Mouse (Mus musculus): Measurements from ENCODE around the gene Snd1.

DNA sequence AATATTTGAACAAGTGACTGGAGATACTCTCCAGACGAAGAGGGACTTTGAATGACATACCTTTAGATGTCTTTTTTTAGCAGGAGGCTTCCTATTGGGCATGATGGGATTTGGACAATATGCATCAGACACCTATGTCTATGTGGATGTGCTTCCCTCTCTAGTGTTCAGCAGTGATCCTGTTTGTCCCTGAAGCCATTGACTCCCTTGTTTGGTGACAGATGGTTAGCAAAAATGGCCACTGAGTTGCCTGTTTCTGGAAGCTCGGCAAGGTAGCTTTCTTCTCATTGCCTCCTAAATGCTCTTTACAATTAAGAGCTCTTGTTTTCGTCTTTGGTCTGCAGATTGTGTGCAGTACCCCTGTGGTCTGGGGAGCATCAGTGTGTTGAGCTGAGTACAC is 158.7 kb downstream of the Snd1 start:
- no peak for TF ChIP-seq CTCF (IDR thresholded peaks at IDR 0.05; ENCODE audit: control insufficient read depth, insufficient read depth, insufficient read length)
- TF ChIP-seq MYOD1 (IDR thresholded peaks at IDR 0.05; ENCODE audit: control insufficient read depth, insufficient read length, low read depth), result no peak
- TF ChIP-seq CEBPB (IDR thresholded peaks at IDR 0.05; ENCODE audit: low read depth), result no peak
- TF ChIP-seq USF1 (IDR thresholded peaks at IDR 0.05; ENCODE audit: low read depth), result no peak
- TF ChIP-seq MYOG (IDR thresholded peaks at IDR 0.05; ENCODE audit: control insufficient read depth, extremely low read depth, insufficient read length), result no peak
- no peak for TF ChIP-seq FOSL1 (IDR thresholded peaks at IDR 0.05; ENCODE audit: insufficient read depth, low read length, poor library complexity, severe bottlenecking)

All from C2C12 (cell line).